Mouse (Mus musculus) MEL (cell line): Measurements from ENCODE around the gene Rps26. TPM values are rescaled to one million over a fixed set of nuclear protein-coding genes. Genes with fewer than 3 reads are reported as not detected.

Experiments
- BHLHE40 ChIP-seq: IDR thresholded peaks from 2 replicates; pipeline ENCODE4 v1.6.1; 2012; ENCODE audit warnings: low read depth, mild to moderate bottlenecking, inconsistent platforms, low read length, improper control_type of control experiment, borderline replicate concordance
- CHD2 ChIP-seq: IDR thresholded peaks from 2 replicates; pipeline ENCODE4 v1.6.1; 2011; ENCODE audit warnings: low read length, improper control_type of control experiment
- CTCF ChIP-seq, 3 experiments: IDR thresholded peaks in 2 of 3; conservative IDR thresholded peaks in 1 of 3; 2 replicates each; pipeline ENCODE4 v1.5.1; 2011 to 2012; ENCODE audit warnings: low read length in 3 of 3, low read depth in 2 of 3, mild to moderate bottlenecking in 2 of 3, improper control_type of control experiment in 1 of 3, inconsistent platforms in 1 of 3, mixed read lengths in 1 of 3, moderate library complexity in 1 of 3; ENCODE audit not compliant: control insufficient read depth in 1 of 3, insufficient read depth in 1 of 3, poor library complexity in 1 of 3, severe bottlenecking in 1 of 3
- E2F4 ChIP-seq: IDR thresholded peaks from 2 replicates; pipeline ENCODE4 v1.6.1; 2011; ENCODE audit warnings: low read depth, low read length, improper control_type of control experiment, borderline replicate concordance
- ELF1 ChIP-seq: IDR thresholded peaks from 2 replicates; pipeline ENCODE4 v1.6.1; 2014; ENCODE audit warnings: low read depth, mild to moderate bottlenecking, inconsistent platforms, low read length, improper control_type of control experiment, moderate library complexity
- EP300 ChIP-seq, 2 experiments: IDR thresholded peaks; 2 replicates each; pipeline ENCODE4 v1.6.1; 2011; ENCODE audit warnings: improper control_type of control experiment in 2 of 2, low read length in 2 of 2, low read depth in 1 of 2, mild to moderate bottlenecking in 1 of 2
- ETS1 ChIP-seq: IDR thresholded peaks from 2 replicates; pipeline ENCODE4 v1.6.1; 2012; ENCODE audit warnings: low read depth, mild to moderate bottlenecking, inconsistent platforms, low read length, improper control_type of control experiment, moderate library complexity
- GABPA ChIP-seq: IDR thresholded peaks from 2 replicates; pipeline ENCODE4 v1.6.1; 2012; ENCODE audit warnings: low read depth, mild to moderate bottlenecking, inconsistent platforms, low read length, improper control_type of control experiment, moderate library complexity
- KAT2A ChIP-seq: conservative IDR thresholded peaks from 2 replicates; pipeline ENCODE4 v1.6.1; 2012; ENCODE audit warnings: low read depth, low read length, improper control_type of control experiment, inconsistent platforms
- MAFK ChIP-seq: IDR thresholded peaks from 2 replicates; pipeline ENCODE4 v1.6.1; 2011; ENCODE audit warnings: low read depth, mild to moderate bottlenecking, low read length, improper control_type of control experiment, borderline replicate concordance
- MAX ChIP-seq: IDR thresholded peaks from 2 replicates; pipeline ENCODE4 v1.6.1; 2011; ENCODE audit warnings: low read length, improper control_type of control experiment
- MEF2A ChIP-seq: IDR thresholded peaks from 2 replicates; pipeline ENCODE4 v1.6.1; 2014; ENCODE audit warnings: low read depth, mild to moderate bottlenecking, inconsistent platforms, low read length, improper control_type of control experiment; ENCODE audit not compliant: poor library complexity, insufficient replicate concordance, severe bottlenecking; ENCODE audit errors: extremely low read depth
- MXI1 ChIP-seq: IDR thresholded peaks from 2 replicates; pipeline ENCODE4 v1.6.1; 2011; ENCODE audit warnings: mild to moderate bottlenecking, low read depth, low read length, improper control_type of control experiment
- MYB ChIP-seq: IDR thresholded peaks from 2 replicates; pipeline ENCODE4 v1.6.1; 2011; ENCODE audit warnings: mild to moderate bottlenecking, low read depth, low read length, improper control_type of control experiment
- NRF1 ChIP-seq: IDR thresholded peaks from 2 replicates; pipeline ENCODE4 v1.6.1; 2014; ENCODE audit warnings: low read depth, mild to moderate bottlenecking, inconsistent platforms, low read length, improper control_type of control experiment, moderate library complexity; ENCODE audit not compliant: poor library complexity, insufficient read depth, severe bottlenecking
- POLR2A ChIP-seq, 2 experiments: IDR thresholded peaks; 2 replicates each; pipeline ENCODE4 v1.6.1; 2011 to 2012; ENCODE audit warnings: low read length in 2 of 2, mild to moderate bottlenecking in 2 of 2, control low read depth in 1 of 2, improper control_type of control experiment in 1 of 2, low read depth in 1 of 2, moderate library complexity in 1 of 2; ENCODE audit not compliant: control insufficient read depth in 1 of 2, insufficient read depth in 1 of 2, poor library complexity in 1 of 2
- POLR2AphosphoS2 ChIP-seq: IDR thresholded peaks from 2 replicates; pipeline ENCODE4 v1.6.1; 2011; ENCODE audit warnings: low read length, improper control_type of control experiment
- RAD21 ChIP-seq: IDR thresholded peaks from 2 replicates; pipeline ENCODE4 v1.6.1; 2011; ENCODE audit warnings: mild to moderate bottlenecking, low read depth, low read length, improper control_type of control experiment
- SIN3A ChIP-seq: IDR thresholded peaks from 2 replicates; pipeline ENCODE4 v1.6.1; 2012; ENCODE audit warnings: low read length, improper control_type of control experiment, inconsistent platforms
- TAL1 ChIP-seq: IDR thresholded peaks from 2 replicates; pipeline ENCODE4 v1.6.1; 2012; ENCODE audit warnings: mild to moderate bottlenecking, inconsistent platforms, low read length, moderate library complexity, mixed read lengths
- TBP ChIP-seq: IDR thresholded peaks from 2 replicates; pipeline ENCODE4 v1.8.0; 2011; ENCODE audit warnings: low read depth, low read length, improper control_type of control experiment
- USF1 ChIP-seq: IDR thresholded peaks from 2 replicates; pipeline ENCODE4 v1.6.1; 2014; ENCODE audit warnings: low read depth, mild to moderate bottlenecking, inconsistent platforms, low read length, improper control_type of control experiment, moderate library complexity
- ZKSCAN1 ChIP-seq: IDR thresholded peaks from 2 replicates; pipeline ENCODE4 v1.6.1; 2012; ENCODE audit warnings: low read depth, mild to moderate bottlenecking, inconsistent platforms, low read length, improper control_type of control experiment, moderate library complexity
- ZMIZ1 ChIP-seq: IDR thresholded peaks from 2 replicates; pipeline ENCODE4 v1.6.1; 2012; ENCODE audit warnings: low read depth, mild to moderate bottlenecking, inconsistent platforms, low read length, improper control_type of control experiment, moderate library complexity
- ZNF384 ChIP-seq: IDR thresholded peaks from 2 replicates; pipeline ENCODE4 v1.6.1; 2012; ENCODE audit warnings: low read depth, mild to moderate bottlenecking, inconsistent platforms, low read length, improper control_type of control experiment
- polyA plus RNA-seq, 2 experiments: library from polyadenylated mRNA; stranded (reverse) in 1 of 2; unstranded in 1 of 2; fragments of >175 nt in 1 of 2; fragments of >200 nt in 1 of 2; gene quantifications; 2 replicates each; pipeline versions ENCODE4 v1.2.1 to v1.2.4; 2012; ENCODE audit warnings: low replicate concordance in 2 of 2, low read depth in 1 of 2; ENCODE audit not compliant: insufficient read length in 2 of 2, insufficient read depth in 1 of 2, missing spikeins in 1 of 2
- total RNA-seq: library from RNA; depleted of rRNA; stranded (reverse); fragments of 300-350 nt; gene quantifications from 2 replicates; pipeline ENCODE4 v1.2.3, GENCODE M21; 2012

The Rps26 gene
- total and polyA plus RNA-seq, 3 experiments: 2,523 to 2,530 TPM; not detected in 1

- TF ChIP-seq NRF1 (0 out of 2 replicates have a peak, but pooled peaks have one; percentile 6), ETS1 (0 out of 2 replicates have a peak, but pooled peaks have one; percentile 29), CTCF (IDR thresholded peaks at IDR 0.05 in 2 of 3, conservative IDR thresholded peaks at IDR 0.05 in 1 of 3; ENCODE audit: control insufficient read depth in 1 of 3, insufficient read depth in 1 of 3, low read depth in 2 of 3, low read length in 3 of 3, poor library complexity in 1 of 3, severe bottlenecking in 1 of 3) (no peak), SIN3A (peak; percentile 69), USF1 (no peak), ZKSCAN1 (no peak), TBP (no peak), CHD2 (no peak), ZNF384 (no peak), KAT2A (no peak), MEF2A (no peak), ELF1 (0 out of 2 replicates have a peak, but pooled peaks have one; percentile 8), TAL1 (no peak), POLR2A (IDR thresholded peaks at IDR 0.05; ENCODE audit: control insufficient read depth in 1 of 2, insufficient read depth in 1 of 2, low read depth in 1 of 2, low read length in 2 of 2, poor library complexity in 1 of 2) (peak; percentile 31 to 49; a peak in 1 of 4 replicates), BHLHE40 (no peak), MAFK (no peak), GABPA (no peak), EP300 (IDR thresholded peaks at IDR 0.05; ENCODE audit: low read depth in 1 of 2, low read length in 2 of 2) (no peak), POLR2AphosphoS2 (no peak), MXI1 (peak; percentile 57; the same call in 1 of the 2 replicates), MYB (no peak), MAX (no peak; the same call in 1 of the 2 replicates), RAD21 (no peak), ZMIZ1 (peak; percentile 46; the same call in 1 of the 2 replicates), E2F4 (no peak)
Measured at GRCm38 (mm10) chr10:128673763-128674468, 47.4 kb upstream of the Rps26 start, which contains the start of gene Suox (continued).
